Mouse (Mus musculus): ENCODE measurements at regions not wholly inside any gene's neighbourhood (a gene's known extent, or its start where the extent isn't known, plus 50 kb on each side); places are given as distances from the start of the nearest gene placed in this dataset.
A peak's percentile ranks its signal among the peaks of the same experiment; 100 is the strongest.

- DNase-seq (ENCODE audit: extremely low read depth, insufficient read length, low spot score): peak; percentile 13
Observed at GRCm38 (mm10) chr17:88303991-88304390, 136.5 kb upstream of the Foxn2 start.

DNA sequence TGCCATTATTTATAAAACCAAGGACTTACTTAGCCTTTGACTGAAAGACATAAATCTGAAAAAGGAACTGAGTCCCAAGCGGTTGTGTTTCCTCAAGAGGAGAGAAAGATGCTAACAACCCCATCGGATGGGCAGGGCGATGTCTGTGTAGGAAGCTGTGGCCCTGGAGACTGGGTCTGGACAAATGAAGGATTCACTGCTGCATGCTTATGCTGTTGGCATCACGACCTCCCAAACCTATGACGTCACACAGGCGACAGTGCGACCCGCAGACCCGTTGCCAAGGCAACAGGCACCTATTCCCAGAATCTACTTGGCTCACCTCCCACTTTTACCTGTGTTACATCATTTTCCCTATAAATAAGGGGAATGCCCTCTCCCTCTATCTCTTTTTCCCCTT, 135.3 kb upstream of the Foxn2 start:
- DNase-seq (ENCODE audit: extremely low read depth, insufficient read length, low spot score): no peak

DNA sequence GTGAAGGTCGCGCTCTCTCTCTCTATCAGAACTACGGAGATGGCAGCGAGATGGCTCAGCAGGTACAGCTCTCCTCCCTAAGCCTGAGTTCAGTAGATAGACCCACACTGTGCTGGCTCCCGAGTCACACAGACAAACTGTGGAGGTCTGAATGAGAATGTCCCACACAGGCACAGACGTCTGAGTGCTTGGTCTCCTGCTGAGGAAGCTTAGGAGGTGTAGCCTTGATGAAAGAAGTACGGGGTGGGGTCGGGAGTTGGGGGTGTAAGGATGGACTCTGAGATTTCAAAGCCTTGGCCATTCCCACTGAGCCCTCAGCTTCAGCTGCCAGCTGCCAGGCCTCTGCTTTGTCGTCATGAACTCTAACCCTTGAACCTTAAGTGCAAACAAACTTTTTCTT, 134.2 kb upstream of the Foxn2 start:
- DNase-seq (ENCODE audit: extremely low read depth, insufficient read length, low spot score): no peak

GRCm38 (mm10) chr17:88307082-88307481, 133.4 kb upstream of the Foxn2 start:
- no peak for DNase-seq (ENCODE audit: extremely low read depth, insufficient read length, low spot score)

DNA sequence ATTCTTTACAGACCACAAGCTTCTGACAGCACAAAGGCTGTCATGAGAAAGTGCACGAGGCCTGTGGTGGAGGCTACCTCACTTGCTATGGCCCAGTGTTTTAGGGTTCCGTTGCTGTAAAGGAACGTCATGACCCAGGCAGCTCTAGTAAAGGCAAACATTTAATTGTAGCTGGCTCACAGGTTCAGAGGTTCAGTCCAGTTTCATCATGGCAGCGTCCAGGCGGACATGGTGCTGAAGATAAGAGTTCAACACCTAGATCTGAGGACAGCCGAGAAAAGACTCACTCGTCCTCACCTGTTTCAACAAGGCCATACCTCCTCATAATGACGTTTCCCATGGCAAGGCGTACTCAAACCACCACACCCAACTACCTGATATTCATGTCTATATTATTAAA, 132.7 kb upstream of the Foxn2 start:
- DNase-seq (ENCODE audit: extremely low read depth, insufficient read length, low spot score): no peak

GRCm38 (mm10) chr17:88312876-88313275, 127.6 kb upstream of the Foxn2 start:
- DNase-seq (ENCODE audit: extremely low read depth, insufficient read length, low spot score): peak; percentile 29

GRCm38 (mm10) chr17:88316213-88316967, 124.1 kb upstream of the Foxn2 start:
- no peak for DNase-seq (ENCODE audit: extremely low read depth, insufficient read length, low spot score)

GRCm38 (mm10) chr17:88317311-88317710, 123.2 kb upstream of the Foxn2 start:
- DNase-seq (ENCODE audit: extremely low read depth, insufficient read length, low spot score): no peak

- no peak for DNase-seq (ENCODE audit: extremely low read depth, insufficient read length, low spot score)
Observed at GRCm38 (mm10) chr17:88317806-88318205, 122.7 kb upstream of the Foxn2 start.

DNA sequence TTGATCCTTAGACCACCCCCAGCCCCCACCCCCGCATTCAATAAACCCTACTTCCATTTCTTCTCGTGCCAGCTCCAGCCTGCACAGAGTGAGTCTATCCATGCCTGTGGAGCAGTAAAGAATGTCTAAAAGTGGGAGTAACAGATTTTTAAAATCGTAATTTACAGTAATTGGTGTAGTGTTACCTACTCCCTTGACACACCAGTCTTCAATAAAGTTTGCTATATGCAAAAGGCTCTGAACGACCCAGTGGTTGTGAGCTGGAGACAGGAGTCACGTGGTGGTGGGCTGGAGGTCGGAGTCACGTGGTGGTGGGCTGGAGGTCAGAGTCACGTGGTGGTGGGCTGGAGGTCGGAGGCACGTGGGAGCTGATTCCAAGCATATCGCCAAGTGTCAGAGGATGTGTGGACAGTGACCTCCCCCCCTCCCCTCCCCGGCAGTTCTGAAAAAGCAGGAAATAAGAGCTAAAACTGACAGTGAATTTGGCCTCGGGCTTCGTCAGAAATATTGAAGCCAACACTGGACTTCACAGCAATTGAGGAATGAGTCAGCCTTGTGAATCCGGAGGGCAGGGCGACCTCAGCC, 122.2 kb upstream of the Foxn2 start:
- DNase-seq (ENCODE audit: extremely low read depth, insufficient read length, low spot score): peak; percentile 68

GRCm38 (mm10) chr17:88318936-88319335, 121.6 kb upstream of the Foxn2 start:
- peak; percentile 18 for DNase-seq (ENCODE audit: extremely low read depth, insufficient read length, low spot score)

- DNase-seq (ENCODE audit: extremely low read depth, insufficient read length, low spot score): no peak
Observed at GRCm38 (mm10) chr17:88320686-88321085, 119.8 kb upstream of the Foxn2 start.

GRCm38 (mm10) chr17:88325326-88325909, 115.1 kb upstream of the Foxn2 start:
- DNase-seq (ENCODE audit: extremely low read depth, insufficient read length, low spot score): no peak

DNA sequence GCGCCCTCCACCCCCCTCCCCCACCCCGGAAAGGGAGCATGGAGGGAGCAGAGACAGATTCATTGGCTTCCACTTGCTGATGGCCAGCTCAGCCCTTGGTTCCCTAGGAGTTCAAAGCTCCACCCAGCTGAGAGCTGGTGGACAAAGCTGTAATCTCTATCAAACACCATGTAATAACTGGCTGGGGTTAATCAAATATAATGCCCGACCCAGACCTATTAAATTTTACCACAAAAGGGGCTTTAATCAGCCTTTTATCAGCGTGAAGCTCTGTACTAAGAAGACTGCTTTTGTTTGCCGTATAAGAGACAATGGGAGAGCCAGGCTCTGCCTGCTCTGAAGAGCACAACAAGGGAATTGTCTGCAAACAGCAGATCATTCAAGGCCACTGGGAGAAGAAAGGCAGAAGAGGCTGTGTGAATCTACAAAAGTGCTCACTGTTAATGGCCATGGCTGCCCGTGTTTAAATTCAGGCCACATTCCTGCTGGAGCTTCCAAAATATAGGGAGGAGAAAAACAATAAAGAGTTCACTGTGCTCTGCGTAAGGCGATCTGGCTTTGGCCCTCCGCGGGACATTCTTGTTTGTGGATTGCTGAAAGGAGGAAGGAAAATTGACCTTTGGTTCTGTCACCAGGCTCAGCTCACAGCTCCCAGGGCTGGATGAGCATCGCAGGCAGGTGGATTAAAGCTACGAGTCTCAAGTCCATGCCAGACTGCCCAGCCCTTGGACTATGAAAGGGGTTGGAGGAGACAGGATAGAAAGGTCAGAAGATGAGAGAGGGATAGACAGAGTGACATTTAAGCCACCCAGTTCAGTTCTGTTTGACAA, 114.4 kb upstream of the Foxn2 start:
- DNase-seq (ENCODE audit: extremely low read depth, insufficient read length, low spot score): no peak

GRCm38 (mm10) chr17:88326740-88327123, 113.8 kb upstream of the Foxn2 start:
- no peak for DNase-seq (ENCODE audit: extremely low read depth, insufficient read length, low spot score)

DNA sequence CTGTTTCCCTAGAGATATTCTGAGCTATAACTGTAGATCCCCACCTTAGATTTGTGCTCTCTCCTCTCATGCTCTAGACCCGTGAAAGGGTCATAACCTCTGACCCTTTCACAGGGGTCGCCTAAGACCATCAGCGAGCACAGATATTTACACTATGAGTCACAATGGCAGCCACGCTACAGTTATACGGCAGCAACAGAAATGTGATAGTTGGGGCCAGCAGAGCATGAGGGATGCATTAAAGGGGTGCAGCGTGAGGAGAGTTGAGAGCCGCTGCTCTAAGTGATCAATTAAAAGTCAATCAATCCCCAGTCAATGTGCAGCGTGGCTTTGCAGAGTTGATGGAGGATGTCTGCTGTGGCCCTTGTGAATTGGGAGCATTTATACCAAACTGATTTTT, 112.7 kb upstream of the Foxn2 start:
- no peak for DNase-seq (ENCODE audit: extremely low read depth, insufficient read length, low spot score)

DNA sequence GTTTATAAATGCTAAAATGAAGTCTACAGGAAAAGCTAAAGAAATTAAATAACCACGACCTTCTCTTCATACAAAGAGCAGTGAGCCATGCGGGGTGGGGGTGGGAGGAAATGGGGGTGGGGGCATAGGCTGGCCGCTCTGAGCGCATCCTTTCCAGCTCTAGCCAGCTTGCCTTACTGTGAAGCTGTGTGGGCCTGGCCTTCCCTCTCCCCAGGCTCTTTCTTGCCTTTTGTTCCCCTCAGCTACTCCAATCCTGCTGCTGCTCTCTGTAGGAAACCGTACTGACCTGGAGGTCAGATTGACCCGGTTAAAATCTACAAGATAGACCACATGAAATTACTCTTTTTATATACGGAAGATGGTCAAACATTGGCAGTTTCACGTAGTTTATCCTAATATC, 111.7 kb upstream of the Foxn2 start:
- no peak for DNase-seq (ENCODE audit: extremely low read depth, insufficient read length, low spot score)

GRCm38 (mm10) chr17:88329715-88330114, 110.8 kb upstream of the Foxn2 start:
- no peak for DNase-seq (ENCODE audit: extremely low read depth, insufficient read length, low spot score)

GRCm38 (mm10) chr17:88330129-88330528, 110.4 kb upstream of the Foxn2 start:
- DNase-seq (ENCODE audit: extremely low read depth, insufficient read length, low spot score): no peak

DNA sequence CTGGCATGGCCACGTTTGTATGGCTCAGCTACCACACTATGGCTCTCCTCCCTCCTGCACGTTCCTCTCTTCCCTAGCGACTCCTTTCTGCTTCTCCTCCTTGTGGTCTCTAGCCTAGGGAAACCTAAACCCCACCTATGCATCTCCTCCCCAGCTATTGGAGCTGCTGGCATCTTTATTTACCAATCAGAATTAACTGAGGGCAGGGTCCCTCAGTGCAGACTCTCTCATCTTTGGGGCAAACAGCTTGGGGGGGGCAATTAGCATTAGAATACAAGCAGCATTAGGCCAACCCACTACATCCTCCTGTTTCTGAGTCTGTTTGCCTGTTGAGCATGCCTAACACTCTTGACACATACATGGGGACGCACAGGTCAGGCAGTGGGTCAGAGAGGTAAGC, 106.7 kb upstream of the Foxn2 start:
- no peak for DNase-seq (ENCODE audit: extremely low read depth, insufficient read length, low spot score)

- no peak for DNase-seq (ENCODE audit: extremely low read depth, insufficient read length, low spot score)
Observed at GRCm38 (mm10) chr17:88335271-88335670, 105.2 kb upstream of the Foxn2 start.
